Mouse (Mus musculus) CD4-positive, CD25-positive, alpha-beta regulatory T cell (primary cell): Measurements from ENCODE around the gene Atic. TPM values are rescaled to one million over a fixed set of nuclear protein-coding genes. Genes with fewer than 3 reads are reported as not detected.

Experiments used
- polyA plus RNA-seq: library from polyadenylated mRNA; unstranded; fragments of 100-300 nt; shearing (Covaris generic); gene quantifications from one replicate; pipeline ENCODE4 v1.2.1, GENCODE M21; 2017

Gene Atic
- 25.9 TPM for polyA plus RNA-seq

GRCm38 (mm10) chr1:71556688-71557612, at the start of gene Atic:
Atic (plus strand) TSS chr1:71557150.

Other genes starting within 250 kb of the Atic start
- 0.06 TPM for gene Abca12, start 142.2 kb upstream of the Atic start, polyA plus RNA-seq
- gene Fn1, start 96.0 kb downstream of the Atic start, polyA plus RNA-seq, result 0.66 TPM